ENCODE assay signal across 27 mouse cellular contexts in the genomic region with DNA sequence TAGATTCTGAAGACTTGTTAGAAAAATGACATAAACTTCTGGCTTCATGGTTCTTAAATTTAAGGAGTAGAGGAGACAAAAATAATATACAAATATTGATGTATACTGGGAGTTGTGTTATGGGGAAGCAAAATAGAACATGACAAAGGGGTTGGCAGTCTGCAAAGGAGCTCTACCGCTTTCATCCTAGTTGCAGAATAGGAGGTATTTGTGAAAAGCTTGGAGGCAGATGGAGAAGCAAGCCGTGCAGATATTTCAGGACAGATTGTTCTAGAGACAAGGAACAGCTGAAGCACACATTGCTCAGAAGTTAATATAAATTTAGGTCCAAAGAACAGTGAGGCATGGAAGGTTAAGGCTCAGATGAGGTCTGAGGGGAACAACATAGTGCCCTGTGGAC.
DNase-seq lines count a peak whose midpoint lies in the region; TF ChIP-seq lines count a peak whose summit lies in the region.
"Had no signal": no experiment of that assay in that cellular context is flagged by ENCODE, and none has a peak within 500 bp of the region (broad histone marks: within the 10 kb centered on the region; RNA-seq: fewer than 3 reads in every experiment).

No protein-coding gene starts in this region.

- intact Hi-C loops in left cerebral cortex, postnatal 14 days (cut with DNase I), result no loop called here
- intact Hi-C loops in left cerebral cortex, adult 2 months (cut with DNase I), result no loop called here
- intact Hi-C loops in left cerebral cortex, postnatal 36 days (cut with DNase I), result no loop called here

- peak overlapping the region; percentile 33; the same call in 1 of the 2 replicates for H3K27ac ChIP-seq in layer of hippocampus, adult 2 months
- no peak overlapping the region for H3K27ac ChIP-seq in left cerebral cortex, adult 2 months
- H3K27ac ChIP-seq in cortical plate, adult 2 months (ENCODE audit: insufficient read depth, low read length), result peak overlapping the region; percentile 89; the same call in 1 of the 2 replicates
- H3K27ac ChIP-seq: heart, embryonic 10.5 days; heart, embryonic 15.5 days; kidney, embryonic 15.5 days; limb, embryonic 12.5 days; liver, embryonic 15.5 days; stomach, postnatal 0 days had no signal

- TF ChIP-seq POLR2A in cortical plate, adult 2 months (IDR thresholded peaks at IDR 0.05; ENCODE audit: extremely low read depth, insufficient read depth, low read length), result no peak

- no peak overlapping the region for H3K4me3 ChIP-seq in layer of hippocampus, adult 2 months
- no peak overlapping the region for H3K4me3 ChIP-seq in left cerebral cortex, adult 2 months
- no peak overlapping the region for H3K4me3 ChIP-seq in cortical plate, adult 2 months (ENCODE audit: insufficient read depth, low read length)
- H3K4me3 ChIP-seq: heart, embryonic 10.5 days; heart, embryonic 15.5 days; kidney, embryonic 15.5 days; limb, embryonic 12.5 days; liver, embryonic 15.5 days had no signal

- no peak for TF ChIP-seq CTCF in layer of hippocampus, adult 2 months (conservative IDR thresholded peaks at IDR 0.05)
- no peak for TF ChIP-seq CTCF in left cerebral cortex, adult 2 months (IDR thresholded peaks at IDR 0.05)
- TF ChIP-seq CTCF in cortical plate, adult 2 months (IDR thresholded peaks at IDR 0.05; ENCODE audit: extremely low read depth, insufficient read depth, low read length), result no peak

- DNase-seq in layer of hippocampus, adult 2 months (ENCODE audit: low spot score in 2 of 2), result peak in 1 of 2 experiments; percentile 13
- DNase-seq in layer of hippocampus, adult 9-10 months (ENCODE audit: low spot score), result no peak
- DNase-seq in left cerebral cortex, postnatal 14 days (ENCODE audit: low spot score in 2 of 2), result peak; percentile 9 to 26
- no peak for DNase-seq in left cerebral cortex, adult 2 months (ENCODE audit: extremely low spot score in 1 of 2, low spot score in 2 of 2)
- DNase-seq in left cerebral cortex, postnatal 36 days (ENCODE audit: low spot score in 2 of 2), result peak; percentile 10
- no peak for DNase-seq in cerebellum, adult 18-20 months
- DNase-seq: adrenal gland, postnatal 25 days; B cell, adult 2 months; cerebellum, adult 8-10 months; cerebellum, postnatal 25 days; gastrocnemius, postnatal 25 days; heart, adult 11 months; kidney, adult 18-20 months; kidney, postnatal 25 days; lung, embryonic 14.5 days; lung, postnatal 14 days; midbrain, embryonic 14.5 days; retina, postnatal 1 day; thymus, adult 2 months; thymus, postnatal 4 days had no signal

- H3K4me1 ChIP-seq in cortical plate, adult 2 months (ENCODE audit: control insufficient read depth, insufficient read depth, low read length), result peaks cover 2% of the 10 kb centered on the region; the same call in 1 of the 2 replicates
- H3K4me1 ChIP-seq: heart, embryonic 10.5 days; heart, embryonic 15.5 days; kidney, embryonic 15.5 days; limb, embryonic 12.5 days; liver, embryonic 15.5 days had no signal

Comparison
In these comparisons a context has a peak if more than half of its experiments do, and no peak if none do; other contexts are left out.
1. DNase-seq: peak in left cerebral cortex, postnatal 14 days (2 of 2) and left cerebral cortex, postnatal 36 days (2 of 2); none in layer of hippocampus, adult 9-10 months (single experiment), left cerebral cortex, adult 2 months (0 of 2) and cerebellum, adult 18-20 months (0 of 2).